Mouse (Mus musculus) neural tube, embryonic 12.5 days (tissue): ENCODE data around the gene Srgap3. TPM values are rescaled to one million over a fixed set of nuclear protein-coding genes. Genes with fewer than 3 reads are reported as not detected.

ENCODE experiments used
- ATAC-seq: fragments of 200-750 bp; cut with Nextera tagmentation; 2 replicates; pipeline ENCODE4 v1.8.0; 2017; ENCODE audit warnings: low read depth, mild to moderate bottlenecking, moderate TSS enrichment, moderate library complexity; ENCODE audit not compliant: low FRiP score
- H3K27ac ChIP-seq: fragments of 300-500 bp; sonication (generic); 2 replicates; pipeline ENCODE4 v1.5.1; 2016
- H3K27me3 ChIP-seq: fragments of 300-500 bp; sonication (generic); replicated peaks from 2 replicates; pipeline ENCODE4 v1.6.1; 2016; ENCODE audit warnings: mild to moderate bottlenecking
- H3K36me3 ChIP-seq: fragments of 300-500 bp; sonication (generic); 2 replicates; pipeline ENCODE4 v1.6.1; 2016; ENCODE audit warnings: mild to moderate bottlenecking
- H3K4me1 ChIP-seq: fragments of 300-500 bp; sonication (generic); 2 replicates; pipeline ENCODE4 v1.6.1; 2016
- H3K4me2 ChIP-seq: fragments of 300-500 bp; sonication (generic); replicated peaks from 2 replicates; pipeline ENCODE4 v1.6.1; 2016; ENCODE audit warnings: mild to moderate bottlenecking
- H3K4me3 ChIP-seq: fragments of 300-500 bp; sonication (generic); 2 replicates; pipeline ENCODE4 v1.5.1; 2016
- H3K9ac ChIP-seq: fragments of 300-500 bp; sonication (generic); 2 replicates; pipeline ENCODE4 v1.6.1; 2016; ENCODE audit warnings: mild to moderate bottlenecking
- H3K9me3 ChIP-seq: fragments of 300-500 bp; sonication (generic); 2 replicates; pipeline ENCODE4 v1.6.1; 2016; ENCODE audit warnings: mild to moderate bottlenecking
- WGBS: fragments of 180-500 bp; shearing (Covaris S2); methylation state at CpG from one replicate; pipeline ENCODE4 v1.1.7; 2016; 5-methylcytosine and 5-hydroxymethylcytosine counted together
- polyA plus RNA-seq: library from polyadenylated mRNA; unstranded; fragments of >200 nt; fragmentation: Nextera tagmentation; extraction: Ambion mirVana; gene quantifications from 2 replicates; pipeline ENCODE4 v1.2.1, GENCODE M21; 2016

Srgap3 gene
- polyA plus RNA-seq, 1 experiment from 2014 or later, result 37.0 TPM

GRCm38 (mm10) chr6:112788617-112789016 lies 158.4 kb downstream of the Srgap3 start:
- Histone ChIP-seq H3K9me3 (no peaks in the 10 kb centered on the region), H3K9ac (no peak overlapping the region), H3K4me3 (no peak overlapping the region), H3K27ac (no peak overlapping the region), H3K4me1 (peaks cover 6% of the 10 kb centered on the region; the same call in 1 of the 2 replicates), H3K36me3 (peaks cover 13% of the 10 kb centered on the region), H3K27me3 (no peaks in the 10 kb centered on the region), H3K4me2 (no peak overlapping the region)
- WGBS, result 31% methylated on average over 10 of the region's 10 CpGs
- ATAC-seq, result peak; percentile 37; the same call in 1 of the 2 replicates

GRCm38 (mm10) chr6:112788174-112788573 lies 158.9 kb downstream of the Srgap3 start:
- Histone ChIP-seq H3K9ac (no peak overlapping the region), H3K4me3 (no peak overlapping the region), H3K9me3 (no peaks in the 10 kb centered on the region), H3K27me3 (no peaks in the 10 kb centered on the region), H3K36me3 (peaks cover 9% of the 10 kb centered on the region), H3K4me1 (peaks cover 6% of the 10 kb centered on the region; the same call in 1 of the 2 replicates), H3K27ac (no peak overlapping the region), H3K4me2 (no peak overlapping the region)
- no peak for ATAC-seq
- WGBS, result 88% methylated on average over 1 of the region's 1 CpGs

GRCm38 (mm10) chr6:112781409-112782093 lies 165.5 kb downstream of the Srgap3 start:
- 86% methylated on average over 10 of the region's 10 CpGs for WGBS
- Histone ChIP-seq H3K36me3 (peaks cover 33% of the 10 kb centered on the region), H3K9ac (no peak overlapping the region), H3K4me2 (no peak overlapping the region), H3K27ac (no peak overlapping the region), H3K4me3 (no peak overlapping the region), H3K9me3 (no peaks in the 10 kb centered on the region), H3K4me1 (no peaks in the 10 kb centered on the region), H3K27me3 (no peaks in the 10 kb centered on the region)
- no peak for ATAC-seq

GRCm38 (mm10) chr6:112778211-112778610 lies 168.9 kb downstream of the Srgap3 start:
- no peak for ATAC-seq
- Histone ChIP-seq H3K4me3 (no peak overlapping the region), H3K9ac (no peak overlapping the region), H3K27me3 (no peaks in the 10 kb centered on the region), H3K9me3 (no peaks in the 10 kb centered on the region), H3K4me2 (no peak overlapping the region), H3K36me3 (peaks cover 64% of the 10 kb centered on the region), H3K27ac (no peak overlapping the region), H3K4me1 (no peaks in the 10 kb centered on the region)
- 96% methylated on average over 3 of the region's 3 CpGs for WGBS

- H3K9ac ChIP-seq, result no peak overlapping the region
- H3K4me3 ChIP-seq, result no peak overlapping the region
- H3K27ac ChIP-seq, result no peak overlapping the region
- H3K4me2 ChIP-seq, result no peak overlapping the region
- no peaks in the 10 kb centered on the region for H3K27me3 ChIP-seq
- H3K36me3 ChIP-seq, result peaks cover 74% of the 10 kb centered on the region
- H3K9me3 ChIP-seq, result no peaks in the 10 kb centered on the region
- ATAC-seq, result no peak
- no peaks in the 10 kb centered on the region for H3K4me1 ChIP-seq
- WGBS, result 94% methylated on average over 6 of the region's 6 CpGs
Measured at GRCm38 (mm10) chr6:112776718-112777117, 170.3 kb downstream of the Srgap3 start.

GRCm38 (mm10) chr6:112773754-112774153 lies 173.3 kb downstream of the Srgap3 start:
- Histone ChIP-seq H3K4me1 (no peaks in the 10 kb centered on the region), H3K4me2 (no peak overlapping the region), H3K9ac (no peak overlapping the region), H3K27me3 (no peaks in the 10 kb centered on the region), H3K4me3 (no peak overlapping the region), H3K9me3 (no peaks in the 10 kb centered on the region), H3K36me3 (peaks cover 81% of the 10 kb centered on the region), H3K27ac (no peak overlapping the region)
- 94% methylated on average over 7 of the region's 7 CpGs for WGBS
- ATAC-seq, result no peak

GRCm38 (mm10) chr6:112770996-112771395 lies 176.1 kb downstream of the Srgap3 start:
- Histone ChIP-seq H3K27me3 (no peaks in the 10 kb centered on the region), H3K4me3 (no peak overlapping the region), H3K36me3 (peaks cover 88% of the 10 kb centered on the region), H3K27ac (no peak overlapping the region), H3K4me1 (no peaks in the 10 kb centered on the region), H3K9ac (no peak overlapping the region), H3K9me3 (no peaks in the 10 kb centered on the region), H3K4me2 (no peak overlapping the region)
- ATAC-seq, result no peak
- 90% methylated on average over 2 of the region's 2 CpGs for WGBS

GRCm38 (mm10) chr6:112758541-112758940 lies 188.5 kb downstream of the Srgap3 start:
- Histone ChIP-seq H3K4me2 (no peak overlapping the region), H3K36me3 (peaks cover 62% of the 10 kb centered on the region), H3K9ac (no peak overlapping the region), H3K4me3 (no peak overlapping the region), H3K27ac (no peak overlapping the region), H3K4me1 (0 out of 2 replicates have a peak, but pooled peaks cover 3% of the 10 kb centered on the region), H3K9me3 (no peaks in the 10 kb centered on the region), H3K27me3 (no peaks in the 10 kb centered on the region)
- 58% methylated on average over 4 of the region's 4 CpGs for WGBS
- no peak for ATAC-seq

GRCm38 (mm10) chr6:112756866-112757265 lies 190.2 kb downstream of the Srgap3 start:
- Histone ChIP-seq H3K4me1 (0 out of 2 replicates have a peak, but pooled peaks cover 3% of the 10 kb centered on the region), H3K4me3 (no peak overlapping the region), H3K27me3 (no peaks in the 10 kb centered on the region), H3K36me3 (peaks cover 58% of the 10 kb centered on the region), H3K9me3 (no peaks in the 10 kb centered on the region), H3K9ac (no peak overlapping the region), H3K4me2 (no peak overlapping the region), H3K27ac (no peak overlapping the region)
- no peak for ATAC-seq
- WGBS, result 85% methylated on average over 4 of the region's 4 CpGs

GRCm38 (mm10) chr6:112754994-112755393 lies 192.1 kb downstream of the Srgap3 start:
- Histone ChIP-seq H3K9me3 (no peaks in the 10 kb centered on the region), H3K4me2 (no peak overlapping the region), H3K27ac (no peak overlapping the region), H3K4me1 (0 out of 2 replicates have a peak, but pooled peaks cover 3% of the 10 kb centered on the region), H3K9ac (no peak overlapping the region), H3K36me3 (peaks cover 60% of the 10 kb centered on the region), H3K4me3 (no peak overlapping the region), H3K27me3 (no peaks in the 10 kb centered on the region)
- ATAC-seq, result no peak
- WGBS, result 97% methylated on average over 6 of the region's 6 CpGs

GRCm38 (mm10) chr6:112752517-112752916 lies 194.5 kb downstream of the Srgap3 start:
- no peaks in the 10 kb centered on the region for H3K9me3 ChIP-seq
- H3K4me2 ChIP-seq, result no peak overlapping the region
- no peaks in the 10 kb centered on the region for H3K27me3 ChIP-seq
- H3K4me3 ChIP-seq, result no peak overlapping the region
- no peak for ATAC-seq
- WGBS, result 83% methylated on average over 3 of the region's 3 CpGs
- no peaks in the 10 kb centered on the region for H3K4me1 ChIP-seq
- no peak overlapping the region for H3K27ac ChIP-seq
- H3K9ac ChIP-seq, result no peak overlapping the region
- peaks cover 58% of the 10 kb centered on the region for H3K36me3 ChIP-seq

GRCm38 (mm10) chr6:112752007-112752406 lies 195.1 kb downstream of the Srgap3 start:
- no peak overlapping the region for H3K4me2 ChIP-seq
- no peak for ATAC-seq
- H3K9ac ChIP-seq, result no peak overlapping the region
- no peak overlapping the region for H3K4me3 ChIP-seq
- no peaks in the 10 kb centered on the region for H3K9me3 ChIP-seq
- 84% methylated on average over 5 of the region's 5 CpGs for WGBS
- H3K27me3 ChIP-seq, result no peaks in the 10 kb centered on the region
- H3K27ac ChIP-seq, result no peak overlapping the region
- peaks cover 52% of the 10 kb centered on the region for H3K36me3 ChIP-seq
- H3K4me1 ChIP-seq, result no peaks in the 10 kb centered on the region

- no peak for ATAC-seq
- H3K36me3 ChIP-seq, result peaks cover 82% of the 10 kb centered on the region
Measured at GRCm38 (mm10) chr6:112742297-112742696, 204.8 kb downstream of the Srgap3 start.

More at GRCm38 (mm10) chr6:112742297-112742696, 204.8 kb downstream of the Srgap3 start:
- WGBS, result 89% methylated on average over 2 of the region's 2 CpGs
- Histone ChIP-seq H3K9ac (no peak overlapping the region), H3K4me1 (no peaks in the 10 kb centered on the region), H3K4me2 (no peak overlapping the region), H3K27me3 (no peaks in the 10 kb centered on the region), H3K27ac (no peak overlapping the region), H3K4me3 (no peak overlapping the region), H3K9me3 (no peaks in the 10 kb centered on the region)
